Mouse (Mus musculus): ENCODE results near the gene Casp9.

DNA sequence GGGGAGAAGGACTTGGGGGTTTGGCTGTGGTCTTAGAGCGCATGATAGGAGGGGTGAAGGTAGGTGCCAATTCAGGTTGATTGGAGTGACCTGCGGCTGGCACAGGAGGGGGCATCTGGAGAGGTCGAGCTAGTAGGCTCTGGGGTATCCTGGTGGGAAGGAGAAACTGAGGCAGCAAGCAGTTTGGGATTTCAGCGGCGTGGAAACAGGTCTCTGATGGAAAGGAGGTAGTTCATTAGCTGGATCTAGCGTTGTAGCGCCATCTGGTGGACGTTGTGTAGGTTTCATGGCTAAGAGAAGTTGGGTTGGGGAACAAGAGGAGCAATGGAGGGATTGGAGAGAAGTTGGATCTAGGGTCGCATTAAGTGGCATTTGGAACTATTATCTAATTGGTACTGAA lies 60.0 kb downstream of the Casp9 start:
- TF ChIP-seq CTCF (conservative IDR thresholded peaks at IDR 0.05; ENCODE audit: low read length), result peak; percentile 25; the same call in 1 of the 2 replicates
- no peak for TF ChIP-seq NANOG (IDR thresholded peaks at IDR 0.05; ENCODE audit: borderline replicate concordance, low read length)
